Mouse (Mus musculus) lung, postnatal 0 days (tissue): ENCODE results near the gene Gpx7.
A peak's percentile ranks its signal among the peaks of the same experiment; 100 is the strongest.

Experiments
- CTCF ChIP-seq: IDR thresholded peaks from 2 replicates; pipeline ENCODE4 v1.5.1; 2016; ENCODE audit warnings: antibody characterized with exemption, mild to moderate bottlenecking
- EP300 ChIP-seq: IDR thresholded peaks from 2 replicates; pipeline ENCODE4 v1.6.1; 2016; ENCODE audit warnings: antibody characterized with exemption, mild to moderate bottlenecking, control low read depth

GRCm38 (mm10) chr4:108427719-108428340 lies 21.1 kb upstream of the Gpx7 start:
- TF ChIP-seq CTCF (no peak), EP300 (peak; percentile 22; the same call in 1 of the 2 replicates)
